24 mouse cellular contexts compared by ENCODE assay signal in genomic region chr13:96487968-96488367, GRCm38 (mm10). TPM values are rescaled to one million over a fixed set of nuclear protein-coding genes. Genes with fewer than 3 reads are reported as not detected.
DNase-seq lines count a peak whose midpoint lies in the region; TF ChIP-seq lines count a peak whose summit lies in the region.
"Had no signal": no experiment of that assay in that cellular context is flagged by ENCODE, and none has a peak within 500 bp of the region (broad histone marks: within the 10 kb centered on the region; RNA-seq: fewer than 3 reads in every experiment).

No protein-coding gene starts in this region.

- DNase-seq in adrenal gland, adult 2 months: peak; percentile 44
- no peak for DNase-seq in adrenal gland, postnatal 25 days
- DNase-seq in adrenal gland, postnatal 14 days: peak; percentile 37
- DNase-seq in adrenal gland, postnatal 4 days (ENCODE audit: low spot score in 2 of 2): no peak
- DNase-seq in cerebellum, adult 2 months: no peak
- DNase-seq: cerebellum, adult 11 months; cerebellum, adult 18-20 months; cerebellum, adult 9-10 months; cerebellum, postnatal 10 days; cerebellum, postnatal 25 days; forebrain, postnatal 0 days had no signal

- H3K4me1 ChIP-seq in cerebellum, adult 2 months (ENCODE audit: control insufficient read depth, insufficient read depth, low read length): no peaks in the 10 kb centered on the region
- H3K4me1 ChIP-seq: embryonic facial prominence, embryonic 10.5 days; embryonic facial prominence, embryonic 12.5 days; forebrain, embryonic 13.5 days; forebrain, embryonic 15.5 days had no signal

- no peaks in the 10 kb centered on the region for H3K27me3 ChIP-seq in cerebellum, adult 2 months (ENCODE audit: control insufficient read depth, insufficient read depth, low read length)
- H3K27me3 ChIP-seq: embryonic facial prominence, embryonic 12.5 days; forebrain, embryonic 13.5 days; forebrain, embryonic 15.5 days had no signal

- WGBS in cerebellum, adult 2 months: 95% methylated on average over 6 of the region's 6 CpGs

- no peak overlapping the region for H3K27ac ChIP-seq in cerebellum, adult 2 months (ENCODE audit: insufficient read depth, low read length)
- H3K27ac ChIP-seq: embryonic facial prominence, embryonic 10.5 days; embryonic facial prominence, embryonic 12.5 days; forebrain, embryonic 13.5 days; forebrain, embryonic 15.5 days had no signal

- H3K4me3 ChIP-seq in cerebellum, adult 2 months (replicated peaks; ENCODE audit: insufficient read depth, low read depth, low read length): no peak overlapping the region
- H3K4me3 ChIP-seq: embryonic facial prominence, embryonic 10.5 days; embryonic facial prominence, embryonic 12.5 days; forebrain, embryonic 13.5 days; forebrain, embryonic 15.5 days had no signal

- TF ChIP-seq POLR2A in cerebellum, adult 2 months (IDR thresholded peaks at IDR 0.05; ENCODE audit: borderline replicate concordance, insufficient read depth, low read length): no peak

- no peak for TF ChIP-seq CTCF in cerebellum, adult 2 months (IDR thresholded peaks at IDR 0.05; ENCODE audit: borderline replicate concordance, insufficient read depth, low read depth, low read length)

RNA-seq across cellular contexts. Expression of gene Gm17622, which starts 2.6 kb away (rescaled TPM):
- total RNA-seq in adrenal gland, adult 2 months (2021): not detected
- polyA plus RNA-seq in adrenal gland, adult 2 months (2012; rRNA removed): not detected in 2 replicates
- not detected in 2 replicates for total RNA-seq in adrenal gland, postnatal 25 days (2021)
- total RNA-seq in adrenal gland, postnatal 14 days (2021): not detected in 2 replicates
- total RNA-seq in adrenal gland, postnatal 4 days (2021): not detected
- not detected in 2 replicates for polyA plus RNA-seq in cerebellum, adult 2 months (2012; rRNA removed)
- total RNA-seq: adrenal gland, postnatal 36 days; ES-E14; forebrain, postnatal 0 days; gastrocnemius, adult 18-20 months; MEL had no signal
- polyA plus RNA-seq: brain, embryonic 14.5 days; C2C12; cortical plate, adult 2 months; embryonic facial prominence, embryonic 10.5 days; embryonic facial prominence, embryonic 12.5 days; embryonic facial prominence, embryonic 14.5 days; forebrain, embryonic 11.5 days; forebrain, embryonic 13.5 days; forebrain, embryonic 15.5 days; forebrain, postnatal 0 days had no signal

RNA-seq across cellular contexts. Expression of gene Ankdd1b, which starts 17.0 kb away (rescaled TPM):
- total RNA-seq in adrenal gland, adult 2 months (2021): under 1 TPM; 0.52 to 0.81 TPM
- polyA plus RNA-seq in adrenal gland, adult 2 months (2012; rRNA removed): 0.37 and 0.92 TPM in 2 replicates
- total RNA-seq in adrenal gland, postnatal 25 days (2021): 0.95 and 1.2 TPM in 2 replicates
- 0.83 and 1.1 TPM in 2 replicates for total RNA-seq in adrenal gland, postnatal 14 days (2021)
- total RNA-seq in adrenal gland, postnatal 4 days (2021): 1 to 10 TPM; 2.5 to 4.0 TPM
- polyA plus RNA-seq in cerebellum, adult 2 months (2012; rRNA removed): 0.10 and 0.33 TPM in 2 replicates
- total RNA-seq: forebrain, postnatal 0 days had no signal
- polyA plus RNA-seq: C2C12; forebrain, embryonic 11.5 days; forebrain, embryonic 13.5 days; forebrain, embryonic 15.5 days; forebrain, postnatal 0 days had no signal

RNA-seq across cellular contexts. Expression of gene Polk, which starts 54.4 kb away (rescaled TPM):
- total RNA-seq in adrenal gland, adult 2 months (2021): 10 to 100 TPM; 21.8 to 28.5 TPM
- polyA plus RNA-seq in adrenal gland, adult 2 months (2012; rRNA removed): 2.4 and 2.8 TPM in 2 replicates
- 44.5 and 44.9 TPM in 2 replicates for total RNA-seq in adrenal gland, postnatal 25 days (2021)
- total RNA-seq in adrenal gland, postnatal 14 days (2021): 26.6 and 33.3 TPM in 2 replicates
- total RNA-seq in adrenal gland, postnatal 4 days (2021): 10 to 100 TPM; 44.0 to 47.0 TPM
- polyA plus RNA-seq in cerebellum, adult 2 months (2012; rRNA removed): 8.0 and 8.7 TPM in 2 replicates

RNA-seq across cellular contexts. Expression of gene Col4a3bp, which starts 54.5 kb away (rescaled TPM):
- total RNA-seq in adrenal gland, adult 2 months (2021): 10 to 100 TPM; 60.0 to 93.8 TPM
- 30.3 and 45.3 TPM in 2 replicates for polyA plus RNA-seq in adrenal gland, adult 2 months (2012; rRNA removed)
- total RNA-seq in adrenal gland, postnatal 25 days (2021): 124 and 126 TPM in 2 replicates
- 75.5 and 81.6 TPM in 2 replicates for total RNA-seq in adrenal gland, postnatal 14 days (2021)
- 100 to 1,000 TPM in 1 of 2 experiments, 10 to 100 TPM in 1; 99.9 to 101 TPM for total RNA-seq in adrenal gland, postnatal 4 days (2021)
- 49.6 and 54.8 TPM in 2 replicates for polyA plus RNA-seq in cerebellum, adult 2 months (2012; rRNA removed)

Comparison
In these comparisons a context has a peak if more than half of its experiments do, and no peak if none do; other contexts are left out.
1. DNase-seq: peak in adrenal gland, adult 2 months (single experiment) and adrenal gland, postnatal 14 days (single experiment); none in adrenal gland, postnatal 25 days (single experiment), adrenal gland, postnatal 4 days (0 of 2) and cerebellum, adult 2 months (0 of 2).